Mouse (Mus musculus) lung, embryonic 16.5 days (tissue): ENCODE measurements at regions not wholly inside any gene's neighbourhood (a gene's known extent, or its start where the extent isn't known, plus 50 kb on each side); places are given as distances from the start of the nearest gene placed in this dataset.
A peak's percentile ranks its signal among the peaks of the same experiment; 100 is the strongest.

ENCODE experiments used
- ATAC-seq: fragments of 200-750 bp; cut with Nextera tagmentation; 2 replicates; pipeline ENCODE4 v1.8.0; 2017; ENCODE audit warnings: low read depth, mild to moderate bottlenecking, moderate library complexity
- H3K27ac ChIP-seq: fragments of 300-500 bp; sonication (generic); 2 replicates; pipeline ENCODE4 v1.5.1; 2014; ENCODE audit warnings: mild to moderate bottlenecking, control low read depth, low read length
- H3K27me3 ChIP-seq: fragments of 300-500 bp; sonication (generic); 2 replicates; pipeline ENCODE4 v1.6.1; 2014; ENCODE audit warnings: low read depth, low read length, mixed read lengths; ENCODE audit not compliant: control insufficient read depth, insufficient read depth
- H3K36me3 ChIP-seq: fragments of 300-500 bp; sonication (generic); 2 replicates; pipeline ENCODE4 v1.6.1; 2014; ENCODE audit warnings: low read length; ENCODE audit not compliant: control insufficient read depth, insufficient read depth
- H3K4me1 ChIP-seq: fragments of 300-500 bp; sonication (generic); replicated peaks from 2 replicates; pipeline ENCODE4 v1.6.1; 2014; ENCODE audit warnings: low read length, mixed read lengths; ENCODE audit not compliant: control insufficient read depth, insufficient read depth
- H3K4me2 ChIP-seq: fragments of 300-500 bp; sonication (generic); 2 replicates; pipeline ENCODE4 v1.6.1; 2014; ENCODE audit warnings: low read depth, low read length, control low read depth
- H3K4me3 ChIP-seq: fragments of 300-500 bp; sonication (generic); 2 replicates; pipeline ENCODE4 v1.5.1; 2014; ENCODE audit warnings: mild to moderate bottlenecking, low read length, control low read depth
- H3K9ac ChIP-seq: fragments of 300-500 bp; sonication (generic); 2 replicates; pipeline ENCODE4 v1.6.1; 2014; ENCODE audit warnings: low read length, control low read depth
- H3K9me3 ChIP-seq: fragments of 300-500 bp; sonication (generic); 2 replicates; pipeline ENCODE4 v1.6.1; 2016; ENCODE audit warnings: low read length; ENCODE audit not compliant: control insufficient read depth
- WGBS: fragments of 180-500 bp; shearing (Covaris S2); extraction: QIAGEN DNeasy Blood & Tissue Kit; methylation state at CpG from one replicate; pipeline ENCODE4 v1.1.7; 2014; 5-methylcytosine and 5-hydroxymethylcytosine counted together

GRCm38 (mm10) chr16:15052389-15052923, 146.1 kb downstream of the Efcab1 start:
- H3K9ac ChIP-seq, result peak overlapping the region; percentile 24; the same call in 1 of the 2 replicates
- 28% methylated on average over 7 of the region's 7 CpGs for WGBS
- no peaks in the 10 kb centered on the region for H3K9me3 ChIP-seq
- no peaks in the 10 kb centered on the region for H3K27me3 ChIP-seq
- peak overlapping the region; percentile 29 for H3K4me2 ChIP-seq
- no peaks in the 10 kb centered on the region for H3K36me3 ChIP-seq
- H3K4me1 ChIP-seq, result peaks cover 30% of the 10 kb centered on the region
- no peak overlapping the region for H3K27ac ChIP-seq
- no peak for ATAC-seq
- H3K4me3 ChIP-seq, result no peak overlapping the region; the same call in 1 of the 2 replicates

- H3K4me3 ChIP-seq, result peak overlapping the region; percentile 6; the same call in 1 of the 2 replicates
- H3K9ac ChIP-seq, result peak overlapping the region; percentile 24; the same call in 1 of the 2 replicates
- H3K4me1 ChIP-seq, result peaks cover 30% of the 10 kb centered on the region
- H3K4me2 ChIP-seq, result peak overlapping the region; percentile 29
- H3K27me3 ChIP-seq, result no peaks in the 10 kb centered on the region
- 8% methylated on average over 16 of the region's 16 CpGs for WGBS
- peak; percentile 90 for ATAC-seq
- H3K9me3 ChIP-seq, result no peaks in the 10 kb centered on the region
- H3K36me3 ChIP-seq, result no peaks in the 10 kb centered on the region
- peak overlapping the region; percentile 46 for H3K27ac ChIP-seq
These were observed 146.8 kb downstream of the Efcab1 start for GRCm38 (mm10) chr16:15052924-15053793.

GRCm38 (mm10) chr16:15053840-15054239, 147.4 kb downstream of the Efcab1 start:
- Histone ChIP-seq H3K9ac (no peak overlapping the region), H3K4me1 (peaks cover 30% of the 10 kb centered on the region), H3K27me3 (no peaks in the 10 kb centered on the region), H3K36me3 (no peaks in the 10 kb centered on the region), H3K27ac (no peak overlapping the region), H3K4me2 (no peak overlapping the region), H3K9me3 (no peaks in the 10 kb centered on the region), H3K4me3 (no peak overlapping the region)
- WGBS, result 31% methylated on average over 4 of the region's 4 CpGs
- ATAC-seq, result no peak

GRCm38 (mm10) chr16:15054306-15055001, 148.0 kb downstream of the Efcab1 start:
- no peak overlapping the region for H3K27ac ChIP-seq
- peaks cover 30% of the 10 kb centered on the region for H3K4me1 ChIP-seq
- WGBS, result 33% methylated on average over 5 of the region's 5 CpGs
- no peaks in the 10 kb centered on the region for H3K9me3 ChIP-seq
- H3K9ac ChIP-seq, result no peak overlapping the region
- no peak for ATAC-seq
- H3K36me3 ChIP-seq, result no peaks in the 10 kb centered on the region
- no peaks in the 10 kb centered on the region for H3K27me3 ChIP-seq
- H3K4me2 ChIP-seq, result no peak overlapping the region
- no peak overlapping the region for H3K4me3 ChIP-seq

GRCm38 (mm10) chr16:15055697-15056096, 149.3 kb downstream of the Efcab1 start:
- Histone ChIP-seq H3K27ac (no peak overlapping the region), H3K9me3 (no peaks in the 10 kb centered on the region), H3K4me3 (no peak overlapping the region), H3K27me3 (no peaks in the 10 kb centered on the region), H3K36me3 (no peaks in the 10 kb centered on the region), H3K4me1 (peaks cover 30% of the 10 kb centered on the region), H3K4me2 (no peak overlapping the region), H3K9ac (no peak overlapping the region)
- no peak for ATAC-seq
- WGBS, result 85% methylated on average over 5 of the region's 5 CpGs

- no peak overlapping the region for H3K4me2 ChIP-seq
- no peak overlapping the region for H3K9ac ChIP-seq
- peaks cover 3% of the 10 kb centered on the region for H3K4me1 ChIP-seq
- H3K27me3 ChIP-seq, result no peaks in the 10 kb centered on the region
- ATAC-seq, result no peak
- WGBS, result 71% methylated on average over 7 of the region's 7 CpGs
- no peak overlapping the region for H3K4me3 ChIP-seq
- H3K9me3 ChIP-seq, result no peaks in the 10 kb centered on the region
- H3K27ac ChIP-seq, result no peak overlapping the region
- H3K36me3 ChIP-seq, result no peaks in the 10 kb centered on the region
These were observed 164.1 kb downstream of the Efcab1 start for GRCm38 (mm10) chr16:15070485-15070960.

GRCm38 (mm10) chr16:15074407-15074806, 168.0 kb downstream of the Efcab1 start:
- H3K27me3 ChIP-seq, result no peaks in the 10 kb centered on the region
- H3K27ac ChIP-seq, result no peak overlapping the region
- no peak overlapping the region for H3K9ac ChIP-seq
- no peaks in the 10 kb centered on the region for H3K9me3 ChIP-seq
- no peak overlapping the region for H3K4me2 ChIP-seq
- no peak for ATAC-seq
- H3K4me1 ChIP-seq, result peaks cover 3% of the 10 kb centered on the region
- no peak overlapping the region for H3K4me3 ChIP-seq
- H3K36me3 ChIP-seq, result no peaks in the 10 kb centered on the region

GRCm38 (mm10) chr16:15083692-15084091, 177.3 kb downstream of the Efcab1 start:
- peaks cover 16% of the 10 kb centered on the region for H3K4me1 ChIP-seq
- H3K4me2 ChIP-seq, result no peak overlapping the region
- no peak overlapping the region for H3K9ac ChIP-seq
- no peaks in the 10 kb centered on the region for H3K27me3 ChIP-seq
- no peaks in the 10 kb centered on the region for H3K9me3 ChIP-seq
- H3K36me3 ChIP-seq, result no peaks in the 10 kb centered on the region
- no peak overlapping the region for H3K4me3 ChIP-seq
- H3K27ac ChIP-seq, result peak overlapping the region; percentile 91
- WGBS, result 53% methylated on average over 3 of the region's 3 CpGs
- ATAC-seq, result no peak

- Histone ChIP-seq H3K27ac (peak overlapping the region; percentile 91), H3K4me1 (peaks cover 16% of the 10 kb centered on the region), H3K9me3 (no peaks in the 10 kb centered on the region), H3K36me3 (no peaks in the 10 kb centered on the region), H3K27me3 (no peaks in the 10 kb centered on the region), H3K4me2 (peak overlapping the region; percentile 89), H3K4me3 (peak overlapping the region; percentile 59), H3K9ac (peak overlapping the region; percentile 75)
- 27% methylated on average over 10 of the region's 10 CpGs for WGBS
- peak; percentile 43 for ATAC-seq
These were observed 177.8 kb downstream of the Efcab1 start for GRCm38 (mm10) chr16:15084147-15084752.
